Mouse (Mus musculus) heart, adult 2 months (tissue): ENCODE results near the gene Catsperz.

Experiments
- CTCF ChIP-seq: fragments of 200-600 bp; IDR thresholded peaks from 2 replicates; pipeline ENCODE4 v1.8.1; 2022; ENCODE audit warnings: antibody characterized with exemption, mild to moderate bottlenecking, moderate library complexity
- POLR2A ChIP-seq: fragments of 200-500 bp; IDR thresholded peaks from 2 replicates; pipeline ENCODE4 v1.6.1; 2011; ENCODE audit warnings: mild to moderate bottlenecking, low read depth, low read length, control low read depth; ENCODE audit not compliant: insufficient read depth

DNA sequence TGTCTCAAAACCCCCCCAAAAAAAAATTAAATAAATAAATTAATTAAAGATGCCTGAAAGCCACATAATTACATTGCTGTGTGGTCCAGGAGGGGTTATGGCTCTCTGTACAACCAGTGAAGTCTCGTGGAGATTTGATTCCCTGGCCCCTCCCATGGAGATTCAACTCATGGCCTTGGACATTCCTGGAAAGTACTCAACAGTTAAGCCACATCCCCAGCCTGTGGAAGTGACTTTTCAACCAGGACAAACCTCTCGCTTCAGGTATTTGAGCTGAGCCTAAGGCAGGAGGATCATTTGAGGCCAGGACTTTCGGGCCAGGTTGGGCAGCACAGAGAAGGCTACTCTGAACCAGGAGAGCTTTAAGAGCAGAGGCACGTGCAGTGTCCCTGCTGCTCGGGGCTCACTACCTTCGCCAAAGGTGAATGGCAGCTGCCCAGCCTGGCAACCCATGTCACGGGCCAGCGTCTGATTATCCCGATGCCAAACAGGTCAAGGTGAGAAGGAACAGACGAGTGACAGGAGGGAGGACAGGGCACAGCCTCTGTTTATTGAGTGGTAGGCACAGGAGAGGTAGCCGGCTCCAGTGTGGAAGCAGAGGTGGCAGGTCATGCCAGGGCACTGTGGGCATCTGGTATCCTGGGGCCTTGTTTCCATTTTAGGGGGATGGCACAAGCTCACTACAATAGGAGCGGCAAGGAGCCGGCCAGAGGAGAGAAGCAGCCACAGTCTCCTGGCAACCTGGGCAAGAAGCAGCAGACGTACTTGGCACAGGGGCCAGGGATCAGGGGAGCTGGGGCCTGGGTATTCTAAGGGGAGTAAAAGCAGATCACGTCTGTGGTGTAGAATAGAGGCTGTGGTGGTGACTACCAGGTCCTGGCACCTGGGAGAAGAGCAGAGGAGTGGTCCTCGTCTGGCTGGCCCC is 12.6 kb upstream of the Catsperz start:
- no peak for TF ChIP-seq POLR2A
- TF ChIP-seq CTCF, result no peak
